Mouse (Mus musculus): ENCODE data around the gene Erp27. TPM values are rescaled to one million over a fixed set of nuclear protein-coding genes. Genes with fewer than 3 reads are reported as not detected.

The Erp27 gene
- polyA plus RNA-seq, 1 experiment from 2014 or later, result 0.34 TPM

GRCm38 (mm10) chr6:136941051-136942021 lies 19.4 kb upstream of the Erp27 start, which contains the start of gene Arhgdib:
TSS of gene Arhgdib (minus strand) at chr6:136941899.
- ATAC-seq, result peak; percentile 63; the same call in 1 of the 2 replicates
- peak within 1 kb of the TSS; percentile 48 for H3K27ac ChIP-seq (ENCODE audit: low read length)
- no peaks in the 10 kb centered on the region for H3K9me3 ChIP-seq (ENCODE audit: control insufficient read depth, low read length)
- H3K4me3 ChIP-seq (replicated peaks; ENCODE audit: low read length), result no peak within 1 kb of the TSS
- H3K27me3 ChIP-seq (replicated peaks; ENCODE audit: control insufficient read depth, insufficient read depth, low read length), result no peaks in the 10 kb centered on the region
- H3K9ac ChIP-seq (replicated peaks; ENCODE audit: low read depth, low read length), result 0 out of 2 replicates have a peak within 1 kb of the TSS, but pooled peaks have one; percentile 25
- H3K4me2 ChIP-seq (ENCODE audit: low read length), result no peak within 1 kb of the TSS
- H3K36me3 ChIP-seq (ENCODE audit: control insufficient read depth, insufficient read depth), result no peaks in the 10 kb centered on the region
- H3K4me1 ChIP-seq (replicated peaks; ENCODE audit: control insufficient read depth, insufficient read depth, low read length), result peaks cover 4% of the 10 kb centered on the region
- WGBS, result 63% methylated on average over 12 of the region's 12 CpGs

GRCm38 (mm10) chr6:136940188-136940960 lies 18.4 kb upstream of the Erp27 start:
- Histone ChIP-seq H3K4me2 (ENCODE audit: low read length) (no peak overlapping the region), H3K27ac (ENCODE audit: low read length) (no peak overlapping the region), H3K4me3 (replicated peaks; ENCODE audit: low read length) (no peak overlapping the region), H3K9me3 (ENCODE audit: control insufficient read depth, low read length) (no peaks in the 10 kb centered on the region), H3K36me3 (ENCODE audit: control insufficient read depth, insufficient read depth) (no peaks in the 10 kb centered on the region), H3K9ac (replicated peaks; ENCODE audit: low read depth, low read length) (no peak overlapping the region), H3K27me3 (replicated peaks; ENCODE audit: control insufficient read depth, insufficient read depth, low read length) (no peaks in the 10 kb centered on the region), H3K4me1 (replicated peaks; ENCODE audit: control insufficient read depth, insufficient read depth, low read length) (peaks cover 4% of the 10 kb centered on the region)
- WGBS, result 83% methylated on average over 11 of the region's 11 CpGs
- no peak for ATAC-seq

- WGBS, result 78% methylated on average over 13 of the region's 14 CpGs
- ATAC-seq, result no peak
Observed at GRCm38 (mm10) chr6:136939326-136940187, 17.6 kb upstream of the Erp27 start.

GRCm38 (mm10) chr6:136938331-136939126 lies 16.5 kb upstream of the Erp27 start:
- Histone ChIP-seq H3K27me3 (replicated peaks; ENCODE audit: control insufficient read depth, insufficient read depth, low read length) (no peaks in the 10 kb centered on the region), H3K9ac (replicated peaks; ENCODE audit: low read depth, low read length) (no peak overlapping the region), H3K27ac (ENCODE audit: low read length) (no peak overlapping the region), H3K4me2 (ENCODE audit: low read length) (no peak overlapping the region), H3K36me3 (ENCODE audit: control insufficient read depth, insufficient read depth) (no peaks in the 10 kb centered on the region), H3K4me1 (replicated peaks; ENCODE audit: control insufficient read depth, insufficient read depth, low read length) (peaks cover 4% of the 10 kb centered on the region), H3K4me3 (replicated peaks; ENCODE audit: low read length) (no peak overlapping the region), H3K9me3 (ENCODE audit: control insufficient read depth, low read length) (no peaks in the 10 kb centered on the region)
- 86% methylated on average over 18 of the region's 18 CpGs for WGBS
- no peak for ATAC-seq

More at GRCm38 (mm10) chr6:136939326-136940187, 17.6 kb upstream of the Erp27 start:
- Histone ChIP-seq H3K27me3 (replicated peaks; ENCODE audit: control insufficient read depth, insufficient read depth, low read length) (no peaks in the 10 kb centered on the region), H3K36me3 (ENCODE audit: control insufficient read depth, insufficient read depth) (no peaks in the 10 kb centered on the region), H3K9me3 (ENCODE audit: control insufficient read depth, low read length) (no peaks in the 10 kb centered on the region), H3K4me2 (ENCODE audit: low read length) (no peak overlapping the region), H3K27ac (ENCODE audit: low read length) (no peak overlapping the region), H3K4me1 (replicated peaks; ENCODE audit: control insufficient read depth, insufficient read depth, low read length) (peaks cover 4% of the 10 kb centered on the region), H3K9ac (replicated peaks; ENCODE audit: low read depth, low read length) (no peak overlapping the region), H3K4me3 (replicated peaks; ENCODE audit: low read length) (no peak overlapping the region)

GRCm38 (mm10) chr6:136937117-136937516 lies 15.1 kb upstream of the Erp27 start:
- Histone ChIP-seq H3K36me3 (ENCODE audit: control insufficient read depth, insufficient read depth) (no peaks in the 10 kb centered on the region), H3K4me2 (ENCODE audit: low read length) (no peak overlapping the region), H3K4me3 (replicated peaks; ENCODE audit: low read length) (no peak overlapping the region), H3K27ac (ENCODE audit: low read length) (no peak overlapping the region), H3K9ac (replicated peaks; ENCODE audit: low read depth, low read length) (no peak overlapping the region), H3K27me3 (replicated peaks; ENCODE audit: control insufficient read depth, insufficient read depth, low read length) (no peaks in the 10 kb centered on the region), H3K4me1 (replicated peaks; ENCODE audit: control insufficient read depth, insufficient read depth, low read length) (peaks cover 4% of the 10 kb centered on the region), H3K9me3 (ENCODE audit: control insufficient read depth, low read length) (no peaks in the 10 kb centered on the region)
- WGBS, result 82% methylated on average over 3 of the region's 3 CpGs
- ATAC-seq, result no peak

- Histone ChIP-seq H3K4me3 (replicated peaks; ENCODE audit: low read length) (no peak overlapping the region), H3K4me1 (replicated peaks; ENCODE audit: control insufficient read depth, insufficient read depth, low read length) (peaks cover under 1% of the 10 kb centered on the region), H3K27ac (ENCODE audit: low read length) (no peak overlapping the region), H3K27me3 (replicated peaks; ENCODE audit: control insufficient read depth, insufficient read depth, low read length) (no peaks in the 10 kb centered on the region), H3K9ac (replicated peaks; ENCODE audit: low read depth, low read length) (no peak overlapping the region), H3K4me2 (ENCODE audit: low read length) (no peak overlapping the region), H3K36me3 (ENCODE audit: control insufficient read depth, insufficient read depth) (no peaks in the 10 kb centered on the region), H3K9me3 (ENCODE audit: control insufficient read depth, low read length) (no peaks in the 10 kb centered on the region)
- 88% methylated on average over 9 of the region's 9 CpGs for WGBS
- ATAC-seq, result no peak
Observed at GRCm38 (mm10) chr6:136936361-136936760, 14.4 kb upstream of the Erp27 start.

GRCm38 (mm10) chr6:136935233-136935632 lies 13.3 kb upstream of the Erp27 start:
- no peak overlapping the region for H3K4me2 ChIP-seq (ENCODE audit: low read length)
- H3K9ac ChIP-seq (replicated peaks; ENCODE audit: low read depth, low read length), result no peak overlapping the region
- no peaks in the 10 kb centered on the region for H3K36me3 ChIP-seq (ENCODE audit: control insufficient read depth, insufficient read depth)
- ATAC-seq, result no peak
- H3K27ac ChIP-seq (ENCODE audit: low read length), result no peak overlapping the region
- no peaks in the 10 kb centered on the region; the same call in 1 of the 2 replicates for H3K4me1 ChIP-seq (replicated peaks; ENCODE audit: control insufficient read depth, insufficient read depth, low read length)
- no peaks in the 10 kb centered on the region for H3K27me3 ChIP-seq (replicated peaks; ENCODE audit: control insufficient read depth, insufficient read depth, low read length)
- 76% methylated on average over 3 of the region's 3 CpGs for WGBS
- no peaks in the 10 kb centered on the region for H3K9me3 ChIP-seq (ENCODE audit: control insufficient read depth, low read length)
- H3K4me3 ChIP-seq (replicated peaks; ENCODE audit: low read length), result no peak overlapping the region

- Histone ChIP-seq H3K36me3 (ENCODE audit: control insufficient read depth, insufficient read depth) (no peaks in the 10 kb centered on the region), H3K27ac (ENCODE audit: low read length) (no peak overlapping the region), H3K4me2 (ENCODE audit: low read length) (no peak overlapping the region), H3K4me3 (replicated peaks; ENCODE audit: low read length) (no peak overlapping the region), H3K27me3 (replicated peaks; ENCODE audit: control insufficient read depth, insufficient read depth, low read length) (no peaks in the 10 kb centered on the region), H3K9me3 (ENCODE audit: control insufficient read depth, low read length) (no peaks in the 10 kb centered on the region), H3K4me1 (replicated peaks; ENCODE audit: control insufficient read depth, insufficient read depth, low read length) (no peaks in the 10 kb centered on the region), H3K9ac (replicated peaks; ENCODE audit: low read depth, low read length) (no peak overlapping the region)
- WGBS, result 81% methylated on average over 7 of the region's 7 CpGs
- no peak for ATAC-seq
Observed at GRCm38 (mm10) chr6:136934068-136934467, 12.1 kb upstream of the Erp27 start.
